8 mouse cellular contexts compared by ENCODE assay signal in genomic region chr11:55461019-55461645, GRCm38 (mm10). TPM values are rescaled to one million over a fixed set of nuclear protein-coding genes. Genes with fewer than 3 reads are reported as not detected.
DNase-seq lines count a peak whose midpoint lies in the region; ATAC-seq lines count a peak whose summit lies in the region.

Atox1 (minus strand) TSS chr11:55461239.

- H3K9ac ChIP-seq in lung, embryonic 16.5 days (ENCODE audit: low read length): peak within 1 kb of the TSS; percentile 80

- no peaks in the 10 kb centered on the region for H3K27me3 ChIP-seq in lung, embryonic 16.5 days (ENCODE audit: control insufficient read depth, insufficient read depth, low read depth, low read length)

- peak; percentile 94 to 96 for ATAC-seq in hematopoietic stem cell, adult 5-6 weeks (replicated peaks in 1 of 2; ENCODE audit: insufficient read depth in 1 of 2, low FRiP score in 2 of 2, low TSS enrichment in 1 of 2, low read depth in 1 of 2, poor library complexity in 2 of 2, severe bottlenecking in 2 of 2)
- ATAC-seq in lung, embryonic 16.5 days (ENCODE audit: low read depth): peak; percentile 98

- H3K4me3 ChIP-seq in lung, embryonic 16.5 days (ENCODE audit: low read length): peak within 1 kb of the TSS; percentile 88

- peaks cover 20% of the 10 kb centered on the region for H3K4me1 ChIP-seq in lung, embryonic 16.5 days (replicated peaks; ENCODE audit: control insufficient read depth, insufficient read depth, low read length)

- DNase-seq in MEL-GATA-1-ER (ENCODE audit: extremely low read depth, low read depth): peak; percentile 93
- peak; percentile 92 for DNase-seq in cerebellum, adult 8-10 months
- peak; percentile 94 for DNase-seq in forelimb bud, embryonic 11.5 days (ENCODE audit: low read depth, low spot score)
- DNase-seq in layer of hippocampus, adult 9-10 months (ENCODE audit: low spot score): peak; percentile 75
- peak; percentile 80 for DNase-seq in ovary, postnatal 10 days (ENCODE audit: low spot score)
- peak; percentile 81 to 84 for DNase-seq in thymus, postnatal 10 days (ENCODE audit: low spot score in 2 of 2)

- WGBS in lung, embryonic 16.5 days: 0% methylated on average over 35 of the region's 36 CpGs

- no peaks in the 10 kb centered on the region for H3K36me3 ChIP-seq in lung, embryonic 16.5 days (ENCODE audit: control insufficient read depth, insufficient read depth, low read length)

- peak within 1 kb of the TSS; percentile 92 for H3K4me2 ChIP-seq in lung, embryonic 16.5 days (ENCODE audit: low read depth, low read length)

- H3K27ac ChIP-seq in lung, embryonic 16.5 days (ENCODE audit: low read length): peak within 1 kb of the TSS; percentile 91

- no peaks in the 10 kb centered on the region for H3K9me3 ChIP-seq in lung, embryonic 16.5 days (ENCODE audit: control insufficient read depth, low read length)

RNA-seq across cellular contexts. Expression of gene Atox1, which starts in this region (rescaled TPM):
- 21.1 and 50.8 TPM in 2 replicates for total RNA-seq in hematopoietic stem cell, adult 5-6 weeks (2017)
- polyA plus RNA-seq in lung, embryonic 16.5 days (2015; fragmentation: Nextera tagmentation; extraction: Ambion mirVana): 581 and 600 TPM in 2 replicates

Comparison
In these comparisons a context has a peak if more than half of its experiments do, and no peak if none do; other contexts are left out.
1. Peak in every context shown above with its lines: DNase-seq, ATAC-seq, H3K4me3 ChIP-seq and H3K27ac ChIP-seq.